Mouse (Mus musculus) embryonic facial prominence, embryonic 14.5 days (tissue): ENCODE data around the gene Daam1. TPM values are rescaled to one million over a fixed set of nuclear protein-coding genes. Genes with fewer than 3 reads are reported as not detected.

Source experiments
- ATAC-seq: fragments of 200-750 bp; cut with Nextera tagmentation; 2 replicates; pipeline ENCODE4 v1.8.0; 2017; ENCODE audit warnings: low read depth, moderate number of reproducible peaks, moderate TSS enrichment
- DNase-seq: peaks from one replicate; pipeline ENCODE4 v3.0.0-alpha.2; 2015; ENCODE audit warnings: low spot score
- H3K27ac ChIP-seq: fragments of 300-500 bp; sonication (generic); replicated peaks from 2 replicates; pipeline ENCODE4 v1.5.1; 2014; ENCODE audit warnings: low read depth, mild to moderate bottlenecking, low read length, moderate library complexity
- H3K27me3 ChIP-seq: fragments of 300-500 bp; sonication (generic); replicated peaks from 2 replicates; pipeline ENCODE4 v1.6.1; 2014; ENCODE audit warnings: low read length; ENCODE audit not compliant: control insufficient read depth, insufficient read depth
- H3K36me3 ChIP-seq: fragments of 300-500 bp; sonication (generic); 2 replicates; pipeline ENCODE4 v1.6.1; 2014; ENCODE audit warnings: low read length, mixed read lengths; ENCODE audit not compliant: control insufficient read depth, insufficient read depth
- H3K4me1 ChIP-seq: fragments of 300-500 bp; sonication (generic); 2 replicates; pipeline ENCODE4 v1.6.1; 2014; ENCODE audit warnings: antibody characterized with exemption, low read length; ENCODE audit not compliant: control insufficient read depth, insufficient read depth
- H3K4me2 ChIP-seq: fragments of 300-500 bp; sonication (generic); 2 replicates; pipeline ENCODE4 v1.6.1; 2014; ENCODE audit warnings: low read depth, mild to moderate bottlenecking, low read length, moderate library complexity, mixed read lengths
- H3K4me3 ChIP-seq: fragments of 300-500 bp; sonication (generic); 2 replicates; pipeline ENCODE4 v1.5.1; 2014; ENCODE audit warnings: low read depth, mild to moderate bottlenecking, low read length
- H3K9ac ChIP-seq: fragments of 300-500 bp; sonication (generic); 2 replicates; pipeline ENCODE4 v1.6.1; 2014; ENCODE audit warnings: low read depth, mild to moderate bottlenecking, low read length, moderate library complexity, mixed read lengths
- H3K9me3 ChIP-seq: fragments of 300-500 bp; sonication (generic); 2 replicates; pipeline ENCODE4 v1.6.1; 2016; ENCODE audit warnings: low read length; ENCODE audit not compliant: control insufficient read depth
- WGBS: fragments of 180-500 bp; shearing (Covaris S2); extraction: QIAGEN DNeasy Blood & Tissue Kit; methylation state at CpG from one replicate; pipeline ENCODE4 v1.1.7; 2014; 5-methylcytosine and 5-hydroxymethylcytosine counted together
- polyA plus RNA-seq: library from polyadenylated mRNA; unstranded; fragments of >200 nt; fragmentation: Nextera tagmentation; extraction: Ambion mirVana; gene quantifications from 2 replicates; pipeline ENCODE4 v1.2.1, GENCODE M21; 2014

Daam1 gene
- polyA plus RNA-seq, 1 experiment from 2014 or later, result 11.0 TPM

- Histone ChIP-seq H3K27me3 (no peaks in the 10 kb centered on the region), H3K4me1 (peaks cover 6% of the 10 kb centered on the region; the same call in 1 of the 2 replicates), H3K9ac (no peak overlapping the region), H3K4me3 (no peak overlapping the region), H3K36me3 (no peaks in the 10 kb centered on the region), H3K27ac (no peak overlapping the region), H3K4me2 (no peak overlapping the region), H3K9me3 (no peaks in the 10 kb centered on the region)
- no peak for ATAC-seq
- no peak for DNase-seq
- WGBS, result 91% methylated on average over 2 of the region's 2 CpGs
These were observed 99.0 kb downstream of the Daam1 start for GRCm38 (mm10) chr12:71929876-71930275.

GRCm38 (mm10) chr12:71932433-71933386, 101.8 kb downstream of the Daam1 start:
- DNase-seq (no peak), ATAC-seq (no peak)
- no peaks in the 10 kb centered on the region for H3K9me3 ChIP-seq
- H3K4me3 ChIP-seq, result no peak overlapping the region
- 74% methylated on average over 9 of the region's 9 CpGs for WGBS
- no peak overlapping the region for H3K27ac ChIP-seq
- H3K4me1 ChIP-seq, result no peaks in the 10 kb centered on the region; the same call in 1 of the 2 replicates
- no peaks in the 10 kb centered on the region for H3K27me3 ChIP-seq
- no peak overlapping the region for H3K9ac ChIP-seq
- H3K36me3 ChIP-seq, result 0 out of 2 replicates have a peak, but pooled peaks cover 7% of the 10 kb centered on the region
- H3K4me2 ChIP-seq, result no peak overlapping the region

GRCm38 (mm10) chr12:71933989-71934645, 103.2 kb downstream of the Daam1 start:
- Histone ChIP-seq H3K9me3 (no peaks in the 10 kb centered on the region), H3K27ac (no peak overlapping the region), H3K4me1 (no peaks in the 10 kb centered on the region; the same call in 1 of the 2 replicates), H3K4me2 (no peak overlapping the region), H3K36me3 (0 out of 2 replicates have a peak, but pooled peaks cover 14% of the 10 kb centered on the region), H3K4me3 (no peak overlapping the region), H3K9ac (no peak overlapping the region), H3K27me3 (no peaks in the 10 kb centered on the region)
- DNase-seq, result no peak
- no peak for ATAC-seq
- 72% methylated on average over 6 of the region's 6 CpGs for WGBS

- Histone ChIP-seq H3K4me1 (no peaks in the 10 kb centered on the region; the same call in 1 of the 2 replicates), H3K36me3 (0 out of 2 replicates have a peak, but pooled peaks cover 19% of the 10 kb centered on the region), H3K4me3 (no peak overlapping the region), H3K9me3 (no peaks in the 10 kb centered on the region), H3K27me3 (no peaks in the 10 kb centered on the region), H3K4me2 (no peak overlapping the region), H3K27ac (no peak overlapping the region), H3K9ac (no peak overlapping the region)
- 81% methylated on average over 1 of the region's 1 CpGs for WGBS
- ATAC-seq, result no peak
- no peak for DNase-seq
These were observed 105.8 kb downstream of the Daam1 start for GRCm38 (mm10) chr12:71936636-71937035.

- no peaks in the 10 kb centered on the region for H3K9me3 ChIP-seq
- ATAC-seq, result no peak
- WGBS, result 66% methylated on average over 5 of the region's 5 CpGs
- no peak overlapping the region for H3K4me2 ChIP-seq
- no peak overlapping the region for H3K9ac ChIP-seq
- no peak overlapping the region for H3K27ac ChIP-seq
- no peak for DNase-seq
- H3K27me3 ChIP-seq, result no peaks in the 10 kb centered on the region
- H3K36me3 ChIP-seq, result 0 out of 2 replicates have a peak, but pooled peaks cover 19% of the 10 kb centered on the region
- no peaks in the 10 kb centered on the region; the same call in 1 of the 2 replicates for H3K4me1 ChIP-seq
- no peak overlapping the region for H3K4me3 ChIP-seq
These were observed 107.6 kb downstream of the Daam1 start for GRCm38 (mm10) chr12:71938513-71938912.

GRCm38 (mm10) chr12:71941290-71941689, 110.4 kb downstream of the Daam1 start:
- Histone ChIP-seq H3K4me2 (no peak overlapping the region), H3K9ac (no peak overlapping the region), H3K27ac (no peak overlapping the region), H3K36me3 (peaks cover 44% of the 10 kb centered on the region), H3K4me1 (no peaks in the 10 kb centered on the region), H3K4me3 (no peak overlapping the region), H3K9me3 (no peaks in the 10 kb centered on the region), H3K27me3 (no peaks in the 10 kb centered on the region)
- ATAC-seq (no peak), DNase-seq (no peak)
- WGBS, result 83% methylated on average over 5 of the region's 5 CpGs

GRCm38 (mm10) chr12:71943112-71943511, 112.2 kb downstream of the Daam1 start:
- WGBS, result 94% methylated on average over 9 of the region's 9 CpGs
- DNase-seq (no peak), ATAC-seq (no peak)
- H3K36me3 ChIP-seq, result peaks cover 55% of the 10 kb centered on the region
- H3K4me3 ChIP-seq, result no peak overlapping the region
- H3K27ac ChIP-seq, result no peak overlapping the region
- H3K9ac ChIP-seq, result no peak overlapping the region
- H3K27me3 ChIP-seq, result no peaks in the 10 kb centered on the region
- H3K4me1 ChIP-seq, result no peaks in the 10 kb centered on the region
- no peaks in the 10 kb centered on the region for H3K9me3 ChIP-seq
- H3K4me2 ChIP-seq, result no peak overlapping the region

- H3K4me3 ChIP-seq, result no peak overlapping the region
- DNase-seq, result no peak
- H3K27me3 ChIP-seq, result no peaks in the 10 kb centered on the region
- H3K9ac ChIP-seq, result no peak overlapping the region
- no peak overlapping the region for H3K4me2 ChIP-seq
- H3K36me3 ChIP-seq, result peaks cover 56% of the 10 kb centered on the region
- 75% methylated on average over 4 of the region's 4 CpGs for WGBS
- H3K27ac ChIP-seq, result no peak overlapping the region
- H3K4me1 ChIP-seq, result no peaks in the 10 kb centered on the region
- H3K9me3 ChIP-seq, result no peaks in the 10 kb centered on the region
- no peak for ATAC-seq
These were observed 112.8 kb downstream of the Daam1 start for GRCm38 (mm10) chr12:71943646-71944045.
